Mouse (Mus musculus) neural tube, embryonic 15.5 days (tissue): ENCODE data around the gene Trappc12. TPM values are rescaled to one million over a fixed set of nuclear protein-coding genes. Genes with fewer than 3 reads are reported as not detected.
A peak's percentile ranks its signal among the peaks of the same experiment; 100 is the strongest.

Source experiments
- ATAC-seq: fragments of 200-750 bp; cut with Nextera tagmentation; 2 replicates; pipeline ENCODE4 v1.8.0; 2017; ENCODE audit warnings: mild to moderate bottlenecking, moderate TSS enrichment, moderate library complexity; ENCODE audit not compliant: low FRiP score
- H3K27ac ChIP-seq: fragments of 300-500 bp; sonication (generic); replicated peaks from 2 replicates; pipeline ENCODE4 v1.5.1; 2015; ENCODE audit warnings: mild to moderate bottlenecking, inconsistent platforms
- H3K27me3 ChIP-seq: fragments of 300-500 bp; sonication (generic); replicated peaks from 2 replicates; pipeline ENCODE4 v1.6.1; 2015; ENCODE audit warnings: inconsistent platforms
- H3K36me3 ChIP-seq: fragments of 300-500 bp; sonication (generic); 2 replicates; pipeline ENCODE4 v1.6.1; 2015; ENCODE audit warnings: inconsistent platforms
- H3K4me1 ChIP-seq: fragments of 300-500 bp; sonication (generic); 2 replicates; pipeline ENCODE4 v1.6.1; 2015; ENCODE audit warnings: inconsistent platforms
- H3K4me2 ChIP-seq: fragments of 300-500 bp; sonication (generic); 2 replicates; pipeline ENCODE4 v1.6.1; 2015; ENCODE audit warnings: inconsistent platforms, mild to moderate bottlenecking, moderate library complexity
- H3K4me3 ChIP-seq: fragments of 300-500 bp; sonication (generic); replicated peaks from 2 replicates; pipeline ENCODE4 v1.5.1; 2015; ENCODE audit warnings: mild to moderate bottlenecking, inconsistent platforms
- H3K9ac ChIP-seq: fragments of 300-500 bp; sonication (generic); replicated peaks from 2 replicates; pipeline ENCODE4 v1.6.1; 2015; ENCODE audit warnings: mild to moderate bottlenecking, inconsistent platforms
- H3K9me3 ChIP-seq: fragments of 300-500 bp; sonication (generic); replicated peaks from 2 replicates; pipeline ENCODE4 v1.6.1; 2016; ENCODE audit warnings: inconsistent platforms
- WGBS: fragments of 180-500 bp; shearing (Covaris S2); methylation state at CpG from one replicate; pipeline ENCODE4 v1.1.7; 2015; ENCODE audit warnings: mixed read lengths; 5-methylcytosine and 5-hydroxymethylcytosine counted together
- polyA plus RNA-seq: library from polyadenylated mRNA; unstranded; fragments of >200 nt; fragmentation: Nextera tagmentation; extraction: Ambion mirVana; gene quantifications from 2 replicates; pipeline ENCODE4 v1.2.1, GENCODE M21; 2015

Trappc12 gene
- polyA plus RNA-seq, 1 experiment from 2014 or later: 39.7 TPM

- WGBS: 66% methylated on average over 19 of the region's 19 CpGs
- Histone ChIP-seq H3K36me3 (0 out of 2 replicates have a peak, but pooled peaks cover 4% of the 10 kb centered on the region), H3K4me2 (no peak overlapping the region), H3K9ac (0 out of 2 replicates have a peak overlapping the region, but pooled peaks have one; percentile 24), H3K9me3 (no peaks in the 10 kb centered on the region), H3K4me1 (peaks cover 39% of the 10 kb centered on the region), H3K27me3 (no peaks in the 10 kb centered on the region), H3K27ac (peak overlapping the region; percentile 89), H3K4me3 (no peak overlapping the region)
- peak; percentile 35 for ATAC-seq
These were observed 49.7 kb downstream of the Trappc12 start for GRCm38 (mm10) chr12:28700561-28701025.

GRCm38 (mm10) chr12:28700101-28700511, 50.2 kb downstream of the Trappc12 start:
- 0 out of 2 replicates have a peak, but pooled peaks cover 5% of the 10 kb centered on the region for H3K36me3 ChIP-seq
- no peak overlapping the region for H3K4me3 ChIP-seq
- H3K9me3 ChIP-seq: no peaks in the 10 kb centered on the region
- peaks cover 39% of the 10 kb centered on the region for H3K4me1 ChIP-seq
- 24% methylated on average over 3 of the region's 3 CpGs for WGBS
- H3K9ac ChIP-seq: 0 out of 2 replicates have a peak overlapping the region, but pooled peaks have one; percentile 24
- ATAC-seq: peak; percentile 51
- H3K4me2 ChIP-seq: no peak overlapping the region
- no peaks in the 10 kb centered on the region for H3K27me3 ChIP-seq
- H3K27ac ChIP-seq: peak overlapping the region; percentile 89

- 0 out of 2 replicates have a peak overlapping the region, but pooled peaks have one; percentile 17 for H3K9ac ChIP-seq
- 0 out of 2 replicates have a peak, but pooled peaks cover 10% of the 10 kb centered on the region for H3K36me3 ChIP-seq
- ATAC-seq: peak; percentile 55; the same call in 1 of the 2 replicates
- H3K27ac ChIP-seq: peak overlapping the region; percentile 89
- H3K4me2 ChIP-seq: no peak overlapping the region
- no peaks in the 10 kb centered on the region for H3K9me3 ChIP-seq
- peaks cover 34% of the 10 kb centered on the region for H3K4me1 ChIP-seq
- WGBS: 8% methylated on average over 6 of the region's 6 CpGs
- H3K4me3 ChIP-seq: no peak overlapping the region
- no peaks in the 10 kb centered on the region for H3K27me3 ChIP-seq
These were observed 50.6 kb downstream of the Trappc12 start for GRCm38 (mm10) chr12:28699656-28700055.

GRCm38 (mm10) chr12:28699086-28699485, 51.2 kb downstream of the Trappc12 start:
- Histone ChIP-seq H3K4me2 (no peak overlapping the region), H3K9me3 (no peaks in the 10 kb centered on the region), H3K27me3 (no peaks in the 10 kb centered on the region), H3K27ac (peak overlapping the region; percentile 62), H3K36me3 (0 out of 2 replicates have a peak, but pooled peaks cover 13% of the 10 kb centered on the region), H3K9ac (0 out of 2 replicates have a peak overlapping the region, but pooled peaks have one; percentile 17), H3K4me1 (peaks cover 29% of the 10 kb centered on the region), H3K4me3 (no peak overlapping the region)
- 72% methylated on average over 5 of the region's 5 CpGs for WGBS
- ATAC-seq: no peak

- H3K4me2 ChIP-seq: no peak overlapping the region
- H3K36me3 ChIP-seq: 0 out of 2 replicates have a peak, but pooled peaks cover 13% of the 10 kb centered on the region
- no peak for ATAC-seq
- H3K9me3 ChIP-seq: no peaks in the 10 kb centered on the region
- no peak overlapping the region for H3K4me3 ChIP-seq
- no peak overlapping the region for H3K27ac ChIP-seq
- 74% methylated on average over 14 of the region's 14 CpGs for WGBS
- H3K4me1 ChIP-seq: peaks cover 28% of the 10 kb centered on the region
- H3K9ac ChIP-seq: no peak overlapping the region
- no peaks in the 10 kb centered on the region for H3K27me3 ChIP-seq
These were observed 52.3 kb downstream of the Trappc12 start for GRCm38 (mm10) chr12:28697821-28698595.

GRCm38 (mm10) chr12:28694776-28695175, 55.5 kb downstream of the Trappc12 start:
- H3K4me1 ChIP-seq: peaks cover 7% of the 10 kb centered on the region
- WGBS: 92% methylated on average over 7 of the region's 7 CpGs
- no peaks in the 10 kb centered on the region for H3K27me3 ChIP-seq
- no peak for ATAC-seq
- H3K4me3 ChIP-seq: no peak overlapping the region
- H3K9ac ChIP-seq: no peak overlapping the region
- no peak overlapping the region for H3K27ac ChIP-seq
- H3K4me2 ChIP-seq: no peak overlapping the region
- no peaks in the 10 kb centered on the region for H3K9me3 ChIP-seq
- peaks cover 39% of the 10 kb centered on the region for H3K36me3 ChIP-seq

GRCm38 (mm10) chr12:28694231-28694630, 56.0 kb downstream of the Trappc12 start:
- no peak overlapping the region for H3K27ac ChIP-seq
- H3K4me3 ChIP-seq: no peak overlapping the region
- peaks cover 42% of the 10 kb centered on the region for H3K36me3 ChIP-seq
- H3K27me3 ChIP-seq: no peaks in the 10 kb centered on the region
- ATAC-seq: no peak
- H3K9me3 ChIP-seq: no peaks in the 10 kb centered on the region
- no peak overlapping the region for H3K4me2 ChIP-seq
- H3K9ac ChIP-seq: no peak overlapping the region
- WGBS: 87% methylated on average over 2 of the region's 2 CpGs
- H3K4me1 ChIP-seq: 0 out of 2 replicates have a peak, but pooled peaks cover 2% of the 10 kb centered on the region

GRCm38 (mm10) chr12:28693738-28694137, 56.5 kb downstream of the Trappc12 start:
- peaks cover 46% of the 10 kb centered on the region for H3K36me3 ChIP-seq
- no peak overlapping the region for H3K4me2 ChIP-seq
- no peak overlapping the region for H3K27ac ChIP-seq
- 88% methylated on average over 3 of the region's 3 CpGs for WGBS
- H3K9me3 ChIP-seq: no peaks in the 10 kb centered on the region
- no peaks in the 10 kb centered on the region for H3K27me3 ChIP-seq
- no peaks in the 10 kb centered on the region for H3K4me1 ChIP-seq
- H3K4me3 ChIP-seq: no peak overlapping the region
- no peak for ATAC-seq
- H3K9ac ChIP-seq: no peak overlapping the region

GRCm38 (mm10) chr12:28690730-28691129, 59.5 kb downstream of the Trappc12 start:
- no peak overlapping the region for H3K9ac ChIP-seq
- ATAC-seq: no peak
- H3K27ac ChIP-seq: no peak overlapping the region
- peaks cover 42% of the 10 kb centered on the region for H3K36me3 ChIP-seq
- no peak overlapping the region for H3K4me2 ChIP-seq
- H3K9me3 ChIP-seq: no peaks in the 10 kb centered on the region
- 87% methylated on average over 7 of the region's 7 CpGs for WGBS
- H3K4me3 ChIP-seq: no peak overlapping the region
- peaks cover 10% of the 10 kb centered on the region; the same call in 1 of the 2 replicates for H3K4me1 ChIP-seq
- H3K27me3 ChIP-seq: no peaks in the 10 kb centered on the region

- peaks cover 33% of the 10 kb centered on the region for H3K36me3 ChIP-seq
- H3K4me2 ChIP-seq: no peak overlapping the region
- ATAC-seq: no peak
- peaks cover 11% of the 10 kb centered on the region; the same call in 1 of the 2 replicates for H3K4me1 ChIP-seq
- H3K4me3 ChIP-seq: no peak overlapping the region
- no peaks in the 10 kb centered on the region for H3K27me3 ChIP-seq
- no peaks in the 10 kb centered on the region for H3K9me3 ChIP-seq
- WGBS: 81% methylated on average over 6 of the region's 6 CpGs
- no peak overlapping the region for H3K9ac ChIP-seq
- no peak overlapping the region for H3K27ac ChIP-seq
These were observed 61.3 kb downstream of the Trappc12 start for GRCm38 (mm10) chr12:28688996-28689395.

- H3K27me3 ChIP-seq: no peaks in the 10 kb centered on the region
- H3K27ac ChIP-seq: peak overlapping the region; percentile 51
- 43% methylated on average over 8 of the region's 8 CpGs for WGBS
- no peaks in the 10 kb centered on the region for H3K9me3 ChIP-seq
- H3K4me1 ChIP-seq: peaks cover 11% of the 10 kb centered on the region; the same call in 1 of the 2 replicates
- no peak overlapping the region for H3K4me3 ChIP-seq
- H3K9ac ChIP-seq: no peak overlapping the region
- H3K4me2 ChIP-seq: no peak overlapping the region
- H3K36me3 ChIP-seq: peaks cover 26% of the 10 kb centered on the region; the same call in 1 of the 2 replicates
- 0 out of 2 replicates have a peak, but pooled peaks have one; percentile 18 for ATAC-seq
These were observed 63.9 kb downstream of the Trappc12 start for GRCm38 (mm10) chr12:28686199-28686879.
